Mouse (Mus musculus) megakaryocyte progenitor cell, adult 5-6 weeks (primary cell): ENCODE results near the gene Tmem8. TPM values are rescaled to one million over a fixed set of nuclear protein-coding genes. Genes with fewer than 3 reads are reported as not detected.
"Not testable (repeated sequence)": the region's sequence is repeated elsewhere in the genome, so short reads cannot be mapped to it uniquely, and the experiment has no call there.

ENCODE experiments used
- ATAC-seq: replicated peaks from 2 replicates; pipeline ENCODE4 v1.8.0; 2016; ENCODE audit warnings: mild to moderate bottlenecking, moderate TSS enrichment, inconsistent platforms; ENCODE audit not compliant: poor library complexity
- total RNA-seq, 2 experiments: library from RNA; stranded (forward) in 1 of 2; stranded (reverse) in 1 of 2; fragments of 157-497, 149-512 nt in 1 of 2; fragments of 200-1000 nt in 1 of 2; gene quantifications; 2 replicates each; pipeline versions ENCODE4 v1.2.3 to v1.2.4; 2015 to 2017

The Tmem8 gene
- total RNA-seq, 2 experiments from 2014 or later = 7.2 to 8.6 TPM

- ATAC-seq = no peak
Observed at GRCm38 (mm10) chr17:26111024-26111423, 2.1 kb upstream of the Tmem8 start.

GRCm38 (mm10) chr17:26111722-26112121 lies 1.4 kb upstream of the Tmem8 start:
- no peak for ATAC-seq

- no peak for ATAC-seq
Observed at GRCm38 (mm10) chr17:26112751-26113150, 348 bp upstream of the Tmem8 start.

- no peak for ATAC-seq
Observed at GRCm38 (mm10) chr17:26114061-26114460, 962 bp downstream of the Tmem8 start.

GRCm38 (mm10) chr17:26114461-26114860 lies 1.4 kb downstream of the Tmem8 start:
- ATAC-seq = not testable (repeated sequence)

- peak; percentile 52 for ATAC-seq
Observed at GRCm38 (mm10) chr17:26115205-26115898, 2.3 kb downstream of the Tmem8 start.

GRCm38 (mm10) chr17:26115956-26116487 lies 2.9 kb downstream of the Tmem8 start:
- no peak for ATAC-seq

- ATAC-seq = no peak
Observed at GRCm38 (mm10) chr17:26116503-26117258, 3.6 kb downstream of the Tmem8 start.

- ATAC-seq = peak; percentile 77
Observed at GRCm38 (mm10) chr17:26119766-26120710, 6.9 kb downstream of the Tmem8 start.

GRCm38 (mm10) chr17:26122431-26123140 lies 9.5 kb downstream of the Tmem8 start:
- ATAC-seq = no peak

GRCm38 (mm10) chr17:26123267-26123684 lies 10.2 kb downstream of the Tmem8 start, which contains the start of gene Mrpl28:
Gene Mrpl28, plus strand, starts transcription at chr17:26123500.
- peak; percentile 91 for ATAC-seq

GRCm38 (mm10) chr17:26124560-26124959 lies 11.5 kb downstream of the Tmem8 start:
- ATAC-seq = no peak

GRCm38 (mm10) chr17:26125226-26125625 lies 12.1 kb downstream of the Tmem8 start:
- no peak for ATAC-seq

GRCm38 (mm10) chr17:26131062-26131732 lies 18.1 kb downstream of the Tmem8 start:
- no peak for ATAC-seq

GRCm38 (mm10) chr17:26131856-26132853 lies 19.1 kb downstream of the Tmem8 start:
- no peak for ATAC-seq

GRCm38 (mm10) chr17:26137106-26137750 lies 24.1 kb downstream of the Tmem8 start:
- no peak for ATAC-seq

- no peak for ATAC-seq
Observed at GRCm38 (mm10) chr17:26137751-26138130, 24.6 kb downstream of the Tmem8 start.
